Mouse (Mus musculus) heart, postnatal 4 days (tissue): ENCODE data around the gene Ankrd31. TPM values are rescaled to one million over a fixed set of nuclear protein-coding genes. Genes with fewer than 3 reads are reported as not detected.
"Not testable (repeated sequence)": the region's sequence is repeated elsewhere in the genome, so short reads cannot be mapped to it uniquely, and the experiment has no call there.

Experiments used
- DNase-seq: peaks from one replicate; pipeline ENCODE4 v3.0.0; 2021
- total RNA-seq, 2 experiments: library from RNA; stranded (reverse); gene quantifications; 2 replicates each; pipeline ENCODE4 v1.2.3; 2021

Ankrd31 gene
- total RNA-seq, 2 experiments from 2014 or later, result not detected

GRCm38 (mm10) chr13:96941481-96941880 lies 193.4 kb downstream of the Ankrd31 start:
- DNase-seq, result not testable (repeated sequence)

- peak; percentile 58 for DNase-seq
These were observed 195.5 kb downstream of the Ankrd31 start for GRCm38 (mm10) chr13:96943571-96943970.

GRCm38 (mm10) chr13:96945748-96946147 lies 197.7 kb downstream of the Ankrd31 start:
- no peak for DNase-seq

GRCm38 (mm10) chr13:96947722-96948121 lies 199.7 kb downstream of the Ankrd31 start:
- DNase-seq, result no peak

GRCm38 (mm10) chr13:96951880-96952279 lies 203.8 kb downstream of the Ankrd31 start:
- DNase-seq, result no peak

GRCm38 (mm10) chr13:96956466-96956865 lies 208.4 kb downstream of the Ankrd31 start:
- no peak for DNase-seq

Other genes with a start within 250 kb of the Ankrd31 start
- 1 to 10 TPM; 5.5 to 7.8 TPM for gene Polk, start 205.7 kb upstream of the Ankrd31 start, total RNA-seq
- 10 to 100 TPM; 36.8 to 37.7 TPM for gene Col4a3bp, start 205.7 kb upstream of the Ankrd31 start, total RNA-seq
- gene Hmgcr, start 77.3 kb upstream of the Ankrd31 start, total RNA-seq, result 10 to 100 TPM; 42.8 to 44.1 TPM
- under 1 TPM; 0.36 to 0.59 TPM for gene Gcnt4, start 176.4 kb downstream of the Ankrd31 start, total RNA-seq